Mouse (Mus musculus) lung, embryonic 14.5 days (tissue): Measurements from ENCODE around the gene Ddx47. TPM values are rescaled to one million over a fixed set of nuclear protein-coding genes. Genes with fewer than 3 reads are reported as not detected.
A peak's percentile ranks its signal among the peaks of the same experiment; 100 is the strongest.

Experiments
- ATAC-seq: fragments of 200-750 bp; cut with Nextera tagmentation; 2 replicates; pipeline ENCODE4 v1.8.0; 2017; ENCODE audit warnings: mild to moderate bottlenecking, moderate TSS enrichment, moderate library complexity; ENCODE audit not compliant: insufficient read depth
- DNase-seq: peaks from one replicate; pipeline ENCODE4 v3.0.0-alpha.2; 2015
- H3K27ac ChIP-seq: fragments of 300-500 bp; sonication (generic); 2 replicates; pipeline ENCODE4 v1.5.1; 2014; ENCODE audit warnings: low read depth, mild to moderate bottlenecking, moderate library complexity
- H3K27me3 ChIP-seq: fragments of 300-500 bp; sonication (generic); 2 replicates; pipeline ENCODE4 v1.6.1; 2014; ENCODE audit warnings: low read length, control low read depth; ENCODE audit not compliant: insufficient read depth
- H3K36me3 ChIP-seq: fragments of 300-500 bp; sonication (generic); 2 replicates; pipeline ENCODE4 v1.6.1; 2014; ENCODE audit warnings: control low read depth; ENCODE audit not compliant: insufficient read depth
- H3K4me1 ChIP-seq: fragments of 300-500 bp; sonication (generic); 2 replicates; pipeline ENCODE4 v1.6.1; 2014; ENCODE audit warnings: antibody characterized with exemption, control low read depth; ENCODE audit not compliant: insufficient read depth
- H3K4me2 ChIP-seq: fragments of 300-500 bp; sonication (generic); 2 replicates; pipeline ENCODE4 v1.6.1; 2014; ENCODE audit warnings: mild to moderate bottlenecking
- H3K4me3 ChIP-seq: fragments of 300-500 bp; sonication (generic); 2 replicates; pipeline ENCODE4 v1.5.1; 2014; ENCODE audit warnings: low read depth, low read length
- H3K9ac ChIP-seq: fragments of 300-500 bp; sonication (generic); 2 replicates; pipeline ENCODE4 v1.6.1; 2014
- H3K9me3 ChIP-seq: fragments of 300-500 bp; sonication (generic); 2 replicates; pipeline ENCODE4 v1.6.1; 2016; ENCODE audit warnings: low read depth, low read length, control low read depth
- CTCF ChIP-seq: IDR thresholded peaks from 2 replicates; pipeline ENCODE4 v1.5.1; 2016; ENCODE audit warnings: antibody characterized with exemption, low read depth
- WGBS: fragments of 180-500 bp; shearing (Covaris S2); extraction: QIAGEN DNeasy Blood & Tissue Kit; methylation state at CpG from one replicate; pipeline ENCODE4 v1.1.7; 2014; 5-methylcytosine and 5-hydroxymethylcytosine counted together
- polyA plus RNA-seq: library from polyadenylated mRNA; unstranded; fragments of >200 nt; fragmentation: Nextera tagmentation; extraction: Ambion mirVana; gene quantifications from 2 replicates; pipeline ENCODE4 v1.2.1, GENCODE M21; 2014

Gene Ddx47
- polyA plus RNA-seq, 1 experiment from 2014 or later, result 119 TPM

GRCm38 (mm10) chr6:134994031-134994651 is 17.3 kb upstream of the Ddx47 start:
- Histone ChIP-seq H3K9ac (no peak overlapping the region), H3K36me3 (no peaks in the 10 kb centered on the region), H3K4me1 (no peaks in the 10 kb centered on the region), H3K4me2 (no peak overlapping the region), H3K4me3 (no peak overlapping the region), H3K27me3 (no peaks in the 10 kb centered on the region), H3K9me3 (no peaks in the 10 kb centered on the region), H3K27ac (no peak overlapping the region)
- TF ChIP-seq CTCF, result no peak
- DNase-seq, result peak; percentile 29
- WGBS, result 53% methylated on average over 12 of the region's 12 CpGs
- ATAC-seq, result no peak; the same call in 1 of the 2 replicates

GRCm38 (mm10) chr6:134994985-134995384 is 16.4 kb upstream of the Ddx47 start:
- Histone ChIP-seq H3K9me3 (no peaks in the 10 kb centered on the region), H3K4me2 (no peak overlapping the region), H3K4me1 (no peaks in the 10 kb centered on the region), H3K27me3 (no peaks in the 10 kb centered on the region), H3K27ac (no peak overlapping the region), H3K9ac (no peak overlapping the region), H3K36me3 (no peaks in the 10 kb centered on the region), H3K4me3 (no peak overlapping the region)
- TF ChIP-seq CTCF, result no peak
- no peak for DNase-seq
- 59% methylated on average over 8 of the region's 8 CpGs for WGBS
- no peak for ATAC-seq

GRCm38 (mm10) chr6:134996918-134997317 is 14.5 kb upstream of the Ddx47 start:
- no peak for TF ChIP-seq CTCF
- DNase-seq (no peak), ATAC-seq (no peak)
- Histone ChIP-seq H3K4me1 (no peaks in the 10 kb centered on the region), H3K36me3 (no peaks in the 10 kb centered on the region), H3K9ac (no peak overlapping the region), H3K4me2 (no peak overlapping the region), H3K9me3 (no peaks in the 10 kb centered on the region), H3K27ac (no peak overlapping the region), H3K4me3 (no peak overlapping the region), H3K27me3 (no peaks in the 10 kb centered on the region)
- WGBS, result 90% methylated on average over 2 of the region's 2 CpGs

DNA sequence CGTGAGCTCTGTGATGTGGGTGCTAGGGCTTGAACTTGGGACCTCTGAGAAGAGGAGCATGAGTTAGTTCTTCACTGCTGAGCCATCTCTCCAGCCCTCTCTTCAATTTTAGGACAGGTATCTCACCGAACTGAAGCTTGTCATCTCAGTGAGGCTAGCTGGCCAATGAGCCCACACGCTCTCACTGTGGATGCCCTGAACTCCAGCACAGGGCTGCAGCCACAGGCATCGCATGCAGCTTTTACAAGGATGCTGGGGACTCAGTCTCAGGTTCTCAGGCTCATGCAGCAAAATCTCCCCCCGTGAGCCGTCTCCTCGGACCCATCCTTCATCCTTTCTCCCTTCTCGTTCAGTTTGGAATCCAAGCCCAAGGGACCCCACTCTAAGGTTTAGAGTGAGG is 13.3 kb upstream of the Ddx47 start:
- H3K27me3 ChIP-seq, result no peaks in the 10 kb centered on the region
- no peak for ATAC-seq
- H3K36me3 ChIP-seq, result no peaks in the 10 kb centered on the region
- no peaks in the 10 kb centered on the region for H3K4me1 ChIP-seq
- DNase-seq, result no peak
- no peak overlapping the region for H3K9ac ChIP-seq
- H3K27ac ChIP-seq, result no peak overlapping the region
- WGBS, result 78% methylated on average over 8 of the region's 8 CpGs
- H3K9me3 ChIP-seq, result no peaks in the 10 kb centered on the region
- no peak for TF ChIP-seq CTCF
- H3K4me3 ChIP-seq, result no peak overlapping the region
- no peak overlapping the region for H3K4me2 ChIP-seq

GRCm38 (mm10) chr6:134998781-134999180 is 12.6 kb upstream of the Ddx47 start:
- Histone ChIP-seq H3K27me3 (no peaks in the 10 kb centered on the region), H3K4me1 (no peaks in the 10 kb centered on the region), H3K36me3 (no peaks in the 10 kb centered on the region), H3K27ac (no peak overlapping the region), H3K9ac (no peak overlapping the region), H3K4me2 (no peak overlapping the region), H3K9me3 (no peaks in the 10 kb centered on the region), H3K4me3 (no peak overlapping the region)
- ATAC-seq (no peak), DNase-seq (no peak)
- 64% methylated on average over 3 of the region's 3 CpGs for WGBS
- no peak for TF ChIP-seq CTCF

- Histone ChIP-seq H3K4me1 (no peaks in the 10 kb centered on the region), H3K27me3 (no peaks in the 10 kb centered on the region), H3K4me2 (0 out of 2 replicates have a peak overlapping the region, but pooled peaks have one; percentile 27), H3K36me3 (no peaks in the 10 kb centered on the region), H3K9ac (no peak overlapping the region; the same call in 1 of the 2 replicates), H3K27ac (peak overlapping the region; percentile 42), H3K9me3 (no peaks in the 10 kb centered on the region), H3K4me3 (no peak overlapping the region)
- ATAC-seq (peak; percentile 60), DNase-seq (peak; percentile 41)
- WGBS, result 34% methylated on average over 4 of the region's 4 CpGs
- no peak for TF ChIP-seq CTCF
Observed at GRCm38 (mm10) chr6:135000272-135000671, 11.1 kb upstream of the Ddx47 start.

DNA sequence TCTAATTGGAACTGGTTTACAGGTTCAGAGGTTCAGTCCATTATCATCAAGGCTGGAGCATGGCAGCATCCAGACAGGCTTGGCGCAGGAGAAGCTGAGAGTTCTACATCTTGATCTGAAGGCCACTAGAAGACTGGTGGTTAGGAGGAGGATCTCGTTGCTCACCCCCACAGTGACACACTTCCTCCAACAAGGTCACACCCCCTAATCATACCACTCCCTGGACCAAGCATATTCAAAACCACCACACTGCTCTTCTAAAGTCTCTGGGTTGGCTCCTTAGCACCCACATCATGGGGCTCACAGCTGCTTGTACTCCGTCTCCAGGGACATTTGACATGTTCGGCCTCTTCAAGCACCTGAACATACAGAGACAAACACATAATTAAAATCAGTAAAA is 9.4 kb upstream of the Ddx47 start:
- Histone ChIP-seq H3K27me3 (no peaks in the 10 kb centered on the region), H3K36me3 (no peaks in the 10 kb centered on the region), H3K4me2 (no peak overlapping the region), H3K4me3 (no peak overlapping the region), H3K9me3 (no peaks in the 10 kb centered on the region), H3K4me1 (no peaks in the 10 kb centered on the region), H3K27ac (no peak overlapping the region), H3K9ac (no peak overlapping the region)
- no peak for DNase-seq
- TF ChIP-seq CTCF, result no peak
- no peak for ATAC-seq
- 86% methylated on average over 4 of the region's 4 CpGs for WGBS
